Mouse (Mus musculus) small intestine, adult 2 months (tissue): Measurements from ENCODE around the gene Dpy19l2.

Experiments used
- CTCF ChIP-seq: fragments of 200-500 bp; IDR thresholded peaks from 2 replicates; pipeline ENCODE4 v1.5.1; 2012; ENCODE audit warnings: low read depth, mild to moderate bottlenecking, control low read depth, inconsistent platforms, low read length, moderate library complexity, mixed read lengths; ENCODE audit not compliant: insufficient replicate concordance, insufficient read length; ENCODE audit errors: extremely low read depth
- POLR2A ChIP-seq: fragments of 200-500 bp; IDR thresholded peaks from 2 replicates; pipeline ENCODE4 v1.6.1; 2012; ENCODE audit warnings: low read depth, mild to moderate bottlenecking, control low read depth, inconsistent platforms, low read length, moderate library complexity

- TF ChIP-seq POLR2A (no peak), CTCF (no peak)
These were observed 187.2 kb downstream of the Dpy19l2 start for GRCm38 (mm10) chr9:24508880-24509279.
